Mouse (Mus musculus) kidney, embryonic 16.5 days (tissue): Measurements from ENCODE around the gene Nans. TPM values are rescaled to one million over a fixed set of nuclear protein-coding genes. Genes with fewer than 3 reads are reported as not detected.

ENCODE experiments used
- ATAC-seq: fragments of 200-750 bp; cut with Nextera tagmentation; 2 replicates; pipeline ENCODE4 v1.8.0; 2017; ENCODE audit warnings: moderate TSS enrichment; ENCODE audit not compliant: low FRiP score, low TSS enrichment
- H3K27ac ChIP-seq: fragments of 300-500 bp; sonication (generic); 2 replicates; pipeline ENCODE4 v1.5.1; 2014; ENCODE audit warnings: low read length
- H3K27me3 ChIP-seq: fragments of 300-500 bp; sonication (generic); 2 replicates; pipeline ENCODE4 v1.6.1; 2014; ENCODE audit warnings: low read length, control low read depth, mixed read lengths; ENCODE audit not compliant: insufficient read depth
- H3K36me3 ChIP-seq: fragments of 300-500 bp; sonication (generic); 2 replicates; pipeline ENCODE4 v1.6.1; 2014; ENCODE audit warnings: low read length, control low read depth, mixed read lengths; ENCODE audit not compliant: insufficient read depth
- H3K4me1 ChIP-seq: fragments of 300-500 bp; sonication (generic); 2 replicates; pipeline ENCODE4 v1.6.1; 2014; ENCODE audit warnings: low read length, control low read depth, mixed read lengths; ENCODE audit not compliant: insufficient read depth
- H3K4me2 ChIP-seq: fragments of 300-500 bp; sonication (generic); replicated peaks from 2 replicates; pipeline ENCODE4 v1.6.1; 2014; ENCODE audit warnings: low read depth, low read length
- H3K4me3 ChIP-seq: fragments of 300-500 bp; sonication (generic); 2 replicates; pipeline ENCODE4 v1.5.1; 2014; ENCODE audit warnings: mild to moderate bottlenecking, low read length
- H3K9ac ChIP-seq: fragments of 300-500 bp; sonication (generic); replicated peaks from 2 replicates; pipeline ENCODE4 v1.6.1; 2014; ENCODE audit warnings: low read length
- H3K9me3 ChIP-seq: fragments of 300-500 bp; sonication (generic); 2 replicates; pipeline ENCODE4 v1.6.1; 2016; ENCODE audit warnings: low read length, control low read depth
- WGBS: fragments of 180-500 bp; shearing (Covaris S2); extraction: QIAGEN DNeasy Blood & Tissue Kit; methylation state at CpG from one replicate; pipeline ENCODE4 v1.1.7; 2014; 5-methylcytosine and 5-hydroxymethylcytosine counted together
- polyA plus RNA-seq: library from polyadenylated mRNA; unstranded; fragments of >200 nt; fragmentation: Nextera tagmentation; extraction: Ambion mirVana; gene quantifications from 2 replicates; pipeline ENCODE4 v1.2.1, GENCODE M21; 2015

Gene Nans
- polyA plus RNA-seq, 1 experiment from 2014 or later, result 78.5 TPM

GRCm38 (mm10) chr4:46502606-46503502, 13.8 kb downstream of the Nans start:
- no peak overlapping the region for H3K27ac ChIP-seq
- no peak overlapping the region for H3K9ac ChIP-seq
- H3K4me2 ChIP-seq, result no peak overlapping the region
- 77% methylated on average over 16 of the region's 16 CpGs for WGBS
- no peak overlapping the region for H3K4me3 ChIP-seq
- no peak for ATAC-seq
- H3K9me3 ChIP-seq, result no peaks in the 10 kb centered on the region
- H3K36me3 ChIP-seq, result peaks cover 39% of the 10 kb centered on the region
- H3K4me1 ChIP-seq, result peaks cover 6% of the 10 kb centered on the region
- peaks cover 7% of the 10 kb centered on the region for H3K27me3 ChIP-seq

- Histone ChIP-seq H3K36me3 (peaks cover 39% of the 10 kb centered on the region), H3K9ac (no peak overlapping the region), H3K4me3 (no peak overlapping the region), H3K9me3 (no peaks in the 10 kb centered on the region), H3K4me2 (no peak overlapping the region), H3K4me1 (peaks cover 6% of the 10 kb centered on the region), H3K27ac (no peak overlapping the region), H3K27me3 (peaks cover 7% of the 10 kb centered on the region)
- WGBS, result 80% methylated on average over 3 of the region's 3 CpGs
- ATAC-seq, result no peak
Observed at GRCm38 (mm10) chr4:46503881-46504280, 14.8 kb downstream of the Nans start.

- 71% methylated on average over 8 of the region's 8 CpGs for WGBS
- no peak overlapping the region for H3K27ac ChIP-seq
- peaks cover 29% of the 10 kb centered on the region for H3K36me3 ChIP-seq
- no peak overlapping the region for H3K4me2 ChIP-seq
- no peak overlapping the region for H3K4me3 ChIP-seq
- no peak overlapping the region for H3K9ac ChIP-seq
- H3K9me3 ChIP-seq, result no peaks in the 10 kb centered on the region
- peaks cover 6% of the 10 kb centered on the region for H3K4me1 ChIP-seq
- ATAC-seq, result no peak
- H3K27me3 ChIP-seq, result peaks cover 7% of the 10 kb centered on the region
Observed at GRCm38 (mm10) chr4:46505361-46506057, 16.5 kb downstream of the Nans start.

- Histone ChIP-seq H3K9ac (peak overlapping the region; percentile 64), H3K4me2 (peak overlapping the region; percentile 95), H3K27ac (no peak overlapping the region), H3K9me3 (no peaks in the 10 kb centered on the region), H3K4me3 (peak overlapping the region; percentile 69), H3K27me3 (peaks cover 7% of the 10 kb centered on the region), H3K36me3 (peaks cover 18% of the 10 kb centered on the region), H3K4me1 (peaks cover 6% of the 10 kb centered on the region)
- WGBS, result under 1% methylated on average over 89 of the region's 94 CpGs
- peak; percentile 97 for ATAC-seq
Observed at GRCm38 (mm10) chr4:46506801-46507610, 18.0 kb downstream of the Nans start.

- 8% methylated on average over 16 of the region's 16 CpGs for WGBS
- peaks cover 9% of the 10 kb centered on the region; the same call in 1 of the 2 replicates for H3K36me3 ChIP-seq
- H3K4me2 ChIP-seq, result peak overlapping the region; percentile 95
- H3K27me3 ChIP-seq, result peaks cover 7% of the 10 kb centered on the region
- ATAC-seq, result peak; percentile 57; the same call in 1 of the 2 replicates
- peak overlapping the region; percentile 54; the same call in 1 of the 2 replicates for H3K27ac ChIP-seq
- peaks cover 6% of the 10 kb centered on the region for H3K4me1 ChIP-seq
- H3K9me3 ChIP-seq, result no peaks in the 10 kb centered on the region
- peak overlapping the region; percentile 69 for H3K4me3 ChIP-seq
- no peak overlapping the region for H3K9ac ChIP-seq
Observed at GRCm38 (mm10) chr4:46507736-46508460, 18.9 kb downstream of the Nans start.

GRCm38 (mm10) chr4:46520491-46520890, 31.4 kb downstream of the Nans start:
- Histone ChIP-seq H3K4me3 (no peak overlapping the region), H3K27ac (no peak overlapping the region), H3K27me3 (no peaks in the 10 kb centered on the region), H3K4me1 (no peaks in the 10 kb centered on the region), H3K9me3 (peaks cover 4% of the 10 kb centered on the region; the same call in 1 of the 2 replicates), H3K4me2 (no peak overlapping the region), H3K36me3 (no peaks in the 10 kb centered on the region), H3K9ac (no peak overlapping the region)
- no peak for ATAC-seq
- WGBS, result 75% methylated on average over 2 of the region's 2 CpGs

- WGBS, result 75% methylated on average over 10 of the region's 10 CpGs
- no peaks in the 10 kb centered on the region for H3K4me1 ChIP-seq
- H3K27me3 ChIP-seq, result no peaks in the 10 kb centered on the region
- ATAC-seq, result no peak
- H3K36me3 ChIP-seq, result no peaks in the 10 kb centered on the region
- H3K4me2 ChIP-seq, result no peak overlapping the region
- H3K4me3 ChIP-seq, result no peak overlapping the region
- peaks cover 4% of the 10 kb centered on the region; the same call in 1 of the 2 replicates for H3K9me3 ChIP-seq
- no peak overlapping the region for H3K27ac ChIP-seq
- no peak overlapping the region for H3K9ac ChIP-seq
Observed at GRCm38 (mm10) chr4:46521457-46521856, 32.4 kb downstream of the Nans start.

GRCm38 (mm10) chr4:46523324-46523723, 34.3 kb downstream of the Nans start:
- Histone ChIP-seq H3K4me1 (peaks cover 5% of the 10 kb centered on the region), H3K27me3 (no peaks in the 10 kb centered on the region), H3K4me3 (no peak overlapping the region), H3K9ac (no peak overlapping the region), H3K9me3 (peaks cover 4% of the 10 kb centered on the region; the same call in 1 of the 2 replicates), H3K27ac (no peak overlapping the region), H3K4me2 (no peak overlapping the region), H3K36me3 (no peaks in the 10 kb centered on the region)
- 63% methylated on average over 4 of the region's 4 CpGs for WGBS
- 0 out of 2 replicates have a peak, but pooled peaks have one; percentile 59 for ATAC-seq

- ATAC-seq, result no peak
- Histone ChIP-seq H3K9ac (no peak overlapping the region), H3K27ac (no peak overlapping the region), H3K27me3 (no peaks in the 10 kb centered on the region), H3K36me3 (no peaks in the 10 kb centered on the region), H3K4me1 (peaks cover 5% of the 10 kb centered on the region), H3K4me2 (no peak overlapping the region), H3K9me3 (peaks cover 4% of the 10 kb centered on the region; the same call in 1 of the 2 replicates), H3K4me3 (no peak overlapping the region)
- 87% methylated on average over 3 of the region's 3 CpGs for WGBS
Observed at GRCm38 (mm10) chr4:46526226-46526625, 37.2 kb downstream of the Nans start.
